ENCODE assay signal across 8 mouse cellular contexts in the genomic region with DNA sequence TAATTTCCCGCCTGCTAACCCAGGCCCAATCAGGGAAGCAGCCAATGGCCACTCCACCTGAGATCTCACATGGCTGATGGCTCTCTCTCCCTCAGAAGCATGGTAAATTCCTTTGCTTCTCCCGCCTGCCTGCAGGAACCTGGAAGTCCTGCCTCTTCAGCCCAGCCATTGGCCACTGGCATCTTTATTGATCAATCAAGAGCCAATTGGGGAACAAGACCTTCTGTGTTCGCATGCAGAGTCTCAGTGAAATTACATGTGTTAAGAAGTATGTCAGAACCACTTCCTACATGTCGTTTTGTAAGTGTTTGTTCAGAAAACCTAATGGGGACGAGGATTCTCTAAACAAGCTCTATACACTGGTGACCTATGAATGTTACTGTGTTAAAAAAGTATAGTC. TPM values are rescaled to one million over a fixed set of nuclear protein-coding genes. Genes with fewer than 3 reads are reported as not detected.
A peak's percentile ranks its signal among the peaks of the same experiment; 100 is the strongest.
DNase-seq lines count a peak whose midpoint lies in the region; ATAC-seq and TF ChIP-seq lines count a peak whose summit lies in the region.
"Had no signal": no experiment of that assay in that cellular context is flagged by ENCODE, and none has a peak within 500 bp of the region (broad histone marks: within the 10 kb centered on the region; RNA-seq: fewer than 3 reads in every experiment).

No protein-coding gene starts in this region.

- WGBS in embryonic facial prominence, embryonic 12.5 days, result 21% methylated on average over 5 of the region's 5 CpGs
- WGBS in liver, adult 2 months, result 45% methylated on average over 5 of the region's 5 CpGs
- 29% methylated on average over 5 of the region's 5 CpGs for WGBS in stomach, embryonic 16.5 days

- H3K36me3 ChIP-seq in embryonic facial prominence, embryonic 12.5 days, result no peaks in the 10 kb centered on the region
- no peaks in the 10 kb centered on the region for H3K36me3 ChIP-seq in liver, adult 2 months (ENCODE audit: control insufficient read depth, insufficient read depth, low read length)
- H3K36me3 ChIP-seq in stomach, embryonic 16.5 days (ENCODE audit: control insufficient read depth, insufficient read depth, low read length), result no peaks in the 10 kb centered on the region

- no peaks in the 10 kb centered on the region for H3K79me2 ChIP-seq in liver, adult 2 months (ENCODE audit: control insufficient read depth, insufficient read depth, low read length)

- 0 out of 2 replicates have a peak overlapping the region, but pooled peaks have one; percentile 8 for H3K4me3 ChIP-seq in embryonic facial prominence, embryonic 12.5 days
- H3K4me3 ChIP-seq in liver, adult 2 months (ENCODE audit: insufficient read depth, low read depth, low read length), result no peak overlapping the region
- H3K4me3 ChIP-seq in stomach, embryonic 16.5 days (replicated peaks; ENCODE audit: low read length), result no peak overlapping the region
- H3K4me3 ChIP-seq: erythroblast, embryonic 14.5 days had no signal

- H3K9ac ChIP-seq in embryonic facial prominence, embryonic 12.5 days, result no peak overlapping the region
- no peak overlapping the region for H3K9ac ChIP-seq in liver, adult 2 months (ENCODE audit: low read depth, low read length)
- no peak overlapping the region for H3K9ac ChIP-seq in stomach, embryonic 16.5 days (ENCODE audit: low read length)

- H3K9me3 ChIP-seq in embryonic facial prominence, embryonic 12.5 days, result no peaks in the 10 kb centered on the region
- no peaks in the 10 kb centered on the region for H3K9me3 ChIP-seq in stomach, embryonic 16.5 days (replicated peaks; ENCODE audit: control insufficient read depth, low read length)

- peak; percentile 37 to 39 for DNase-seq in right cerebral cortex, postnatal 10 days (ENCODE audit: low spot score in 2 of 2)
- DNase-seq in right cerebral cortex, adult 18-20 months, result no peak
- DNase-seq in liver, adult 2 months (ENCODE audit: extremely low read depth, low read depth, low spot score), result peak; percentile 54
- no peak for DNase-seq in urinary bladder, adult 18-20 months (ENCODE audit: low spot score in 2 of 2)

- peak overlapping the region; percentile 32; the same call in 1 of the 2 replicates for H3K27ac ChIP-seq in embryonic facial prominence, embryonic 12.5 days
- H3K27ac ChIP-seq in liver, adult 2 months (replicated peaks; ENCODE audit: insufficient read depth, low read depth, low read length), result no peak overlapping the region
- no peak overlapping the region for H3K27ac ChIP-seq in stomach, embryonic 16.5 days (ENCODE audit: low read length)

- H3K27me3 ChIP-seq in embryonic facial prominence, embryonic 12.5 days, result no peaks in the 10 kb centered on the region
- no peaks in the 10 kb centered on the region for H3K27me3 ChIP-seq in liver, adult 2 months (ENCODE audit: control insufficient read depth, insufficient read depth, low read length)
- H3K27me3 ChIP-seq in stomach, embryonic 16.5 days (ENCODE audit: control insufficient read depth, insufficient read depth, low read length), result no peaks in the 10 kb centered on the region

- no peak for TF ChIP-seq CTCF in liver, adult 2 months (IDR thresholded peaks at IDR 0.05; ENCODE audit: low read depth, low read length)

- peak; percentile 91 for ATAC-seq in embryonic facial prominence, embryonic 12.5 days (ENCODE audit: insufficient number of reproducible peaks, insufficient read depth, low FRiP score, low TSS enrichment)
- ATAC-seq in stomach, embryonic 16.5 days (ENCODE audit: insufficient read depth, low FRiP score), result peak; percentile 53; the same call in 1 of the 2 replicates
- ATAC-seq in frontal cortex, adult (ENCODE audit: low TSS enrichment), result no peak

- H3K4me2 ChIP-seq in embryonic facial prominence, embryonic 12.5 days (replicated peaks), result peak overlapping the region; percentile 36
- H3K4me2 ChIP-seq in stomach, embryonic 16.5 days (ENCODE audit: low read depth, low read length), result peak overlapping the region; percentile 21; the same call in 1 of the 2 replicates

- TF ChIP-seq POLR2A in liver, adult 2 months (IDR thresholded peaks at IDR 0.05; ENCODE audit: extremely low read depth, insufficient read depth, low read length), result no peak

- H3K4me1 ChIP-seq in embryonic facial prominence, embryonic 12.5 days, result peaks cover 12% of the 10 kb centered on the region; the same call in 1 of the 2 replicates
- H3K4me1 ChIP-seq in liver, adult 2 months (ENCODE audit: control insufficient read depth, insufficient read depth, low read length), result no peaks in the 10 kb centered on the region; the same call in 1 of the 2 replicates
- no peaks in the 10 kb centered on the region; the same call in 1 of the 2 replicates for H3K4me1 ChIP-seq in stomach, embryonic 16.5 days (ENCODE audit: control insufficient read depth, insufficient read depth, low read length)

RNA-seq across cellular contexts. Expression of gene Slc38a4, which starts 30.1 kb away (rescaled TPM):
- polyA plus RNA-seq in embryonic facial prominence, embryonic 12.5 days (2016; fragmentation: Nextera tagmentation; extraction: Ambion mirVana), result 54.0 and 60.1 TPM in 2 replicates
- 1,197 and 1,621 TPM in 2 replicates for total RNA-seq in liver, adult 2 months (2014; rRNA removed)
- 659 and 663 TPM in 2 replicates for polyA plus RNA-seq in liver, adult 2 months (2012; rRNA removed)
- polyA plus RNA-seq in stomach, embryonic 16.5 days (2015; fragmentation: Nextera tagmentation; extraction: Ambion mirVana), result 51.7 and 63.0 TPM in 2 replicates

Comparison
In these comparisons a context has a peak if more than half of its experiments do, and no peak if none do; other contexts are left out.
1. DNase-seq: peak in right cerebral cortex, postnatal 10 days (2 of 2) and liver, adult 2 months (single experiment); none in right cerebral cortex, adult 18-20 months (single experiment) and urinary bladder, adult 18-20 months (0 of 2).
2. RNA of gene Slc38a4, which starts 30.1 kb away (polyA plus RNA-seq): 659 to 663 TPM in liver, adult 2 months; 51.7 to 63.0 TPM in stomach, embryonic 16.5 days and 54.0 to 60.1 TPM in embryonic facial prominence, embryonic 12.5 days; every median in the first group is over 10 times any median in the second.